Mouse (Mus musculus) brain, adult 2 months (tissue): Measurements from ENCODE around the gene Ooep.
A peak's percentile ranks its signal among the peaks of the same experiment; 100 is the strongest.

Experiments used
- DNase-seq: peaks from one replicate; pipeline ENCODE4 v3.0.0; 2011; ENCODE audit warnings: low read depth, low spot score

The Ooep gene

GRCm38 (mm10) chr9:78378113-78378785 is at the start of gene Ooep:
Ooep (minus strand) TSS chr9:78378725.
- peak; percentile 46 for DNase-seq

- peak; percentile 8 for DNase-seq
Measured at GRCm38 (mm10) chr9:78428185-78428584, 49.7 kb upstream of the Ooep start.

GRCm38 (mm10) chr9:78427362-78427781 is 48.8 kb upstream of the Ooep start:
- DNase-seq = peak; percentile 7

GRCm38 (mm10) chr9:78401596-78401995 is 23.1 kb upstream of the Ooep start:
- no peak for DNase-seq

- DNase-seq = no peak
Measured at GRCm38 (mm10) chr9:78400570-78400969, 22.0 kb upstream of the Ooep start.

- no peak for DNase-seq
Measured at GRCm38 (mm10) chr9:78396517-78396916, 18.0 kb upstream of the Ooep start.

GRCm38 (mm10) chr9:78395630-78396351 is 17.3 kb upstream of the Ooep start, which contains the start of gene Ddx43:
Ddx43 (plus strand) TSS chr9:78395777.
- peak; percentile 48 for DNase-seq

GRCm38 (mm10) chr9:78395244-78395629 is 16.7 kb upstream of the Ooep start:
- no peak for DNase-seq

GRCm38 (mm10) chr9:78394602-78395001 is 16.1 kb upstream of the Ooep start:
- peak; percentile 16 for DNase-seq

GRCm38 (mm10) chr9:78393741-78394140 is 15.2 kb upstream of the Ooep start:
- no peak for DNase-seq

GRCm38 (mm10) chr9:78389981-78390380 is 11.5 kb upstream of the Ooep start:
- DNase-seq = no peak

GRCm38 (mm10) chr9:78386947-78387346 is 8.4 kb upstream of the Ooep start:
- DNase-seq = no peak

- no peak for DNase-seq
Measured at GRCm38 (mm10) chr9:78385893-78386292, 7.4 kb upstream of the Ooep start.

GRCm38 (mm10) chr9:78377546-78377945 is 979 bp downstream of the Ooep start:
- no peak for DNase-seq

- no peak for DNase-seq
Measured at GRCm38 (mm10) chr9:78375486-78375885, 3.0 kb downstream of the Ooep start.

- DNase-seq = no peak
Measured at GRCm38 (mm10) chr9:78374885-78375389, 3.6 kb downstream of the Ooep start.

GRCm38 (mm10) chr9:78374397-78374796 is 4.1 kb downstream of the Ooep start:
- DNase-seq = no peak

GRCm38 (mm10) chr9:78372827-78373504 is 5.6 kb downstream of the Ooep start:
- no peak for DNase-seq

- DNase-seq = no peak
Measured at GRCm38 (mm10) chr9:78371441-78371840, 7.1 kb downstream of the Ooep start.

- no peak for DNase-seq
Measured at GRCm38 (mm10) chr9:78369786-78370185, 8.7 kb downstream of the Ooep start.

GRCm38 (mm10) chr9:78369349-78369748 is 9.2 kb downstream of the Ooep start:
- no peak for DNase-seq

- DNase-seq = no peak
Measured at GRCm38 (mm10) chr9:78368671-78369293, 9.7 kb downstream of the Ooep start.
